Mouse (Mus musculus) embryonic facial prominence, embryonic 10.5 days (tissue): ENCODE measurements around the gene Kcnma1. TPM values are rescaled to one million over a fixed set of nuclear protein-coding genes. Genes with fewer than 3 reads are reported as not detected.

Experiments
- DNase-seq: peaks from one replicate; pipeline ENCODE4 v3.0.0-alpha.2; 2017; ENCODE audit warnings: low spot score
- H3K27ac ChIP-seq: fragments of 300-500 bp; sonication (generic); replicated peaks from 2 replicates; pipeline ENCODE4 v1.5.1; 2016; ENCODE audit warnings: mild to moderate bottlenecking
- H3K27me3 ChIP-seq: fragments of 300-500 bp; sonication (generic); replicated peaks from 2 replicates; pipeline ENCODE4 v1.6.1; 2016; ENCODE audit warnings: low read depth, mild to moderate bottlenecking; ENCODE audit not compliant: poor library complexity, severe bottlenecking
- H3K36me3 ChIP-seq: fragments of 300-500 bp; sonication (generic); replicated peaks from 2 replicates; pipeline ENCODE4 v1.6.1; 2016; ENCODE audit warnings: mild to moderate bottlenecking, moderate library complexity
- H3K4me1 ChIP-seq: fragments of 300-500 bp; sonication (generic); 2 replicates; pipeline ENCODE4 v1.6.1; 2016
- H3K4me3 ChIP-seq: fragments of 300-500 bp; sonication (generic); 2 replicates; pipeline ENCODE4 v1.5.1; 2016; ENCODE audit warnings: mild to moderate bottlenecking, moderate library complexity
- H3K9me3 ChIP-seq: fragments of 300-500 bp; sonication (generic); 2 replicates; pipeline ENCODE4 v1.6.1; 2016; ENCODE audit warnings: mild to moderate bottlenecking
- WGBS: fragments of 180-500 bp; shearing (Covaris S2); methylation state at CpG from one replicate; pipeline ENCODE4 v1.1.7; 2016; 5-methylcytosine and 5-hydroxymethylcytosine counted together
- polyA plus RNA-seq: library from polyadenylated mRNA; unstranded; fragments of >200 nt; fragmentation: Nextera tagmentation; extraction: Ambion mirVana; gene quantifications from 2 replicates; pipeline ENCODE4 v1.2.1, GENCODE M21; 2016

Gene Kcnma1
- polyA plus RNA-seq, 1 experiment from 2014 or later = 0.70 TPM

DNA sequence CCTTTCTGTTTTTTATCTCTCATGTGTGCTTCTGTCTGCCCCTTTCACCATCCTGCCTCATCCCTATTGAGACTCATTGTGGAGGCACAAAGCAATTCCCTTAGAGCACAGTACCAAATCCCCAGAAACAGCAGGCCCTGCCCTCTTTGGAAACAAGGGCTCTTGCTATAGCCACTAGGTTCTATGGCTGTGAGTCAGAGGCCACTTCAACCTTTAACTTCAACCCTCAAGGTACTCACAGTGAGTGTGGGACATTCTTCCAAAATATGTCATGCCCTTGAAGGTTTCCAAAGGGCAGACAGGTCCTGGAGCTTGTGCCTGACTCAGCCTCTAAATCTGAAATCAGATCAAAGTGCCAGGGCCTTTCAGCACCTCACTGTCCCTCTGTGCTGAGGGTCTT, 272.8 kb downstream of the Kcnma1 start:
- Histone ChIP-seq H3K4me1 (no peaks in the 10 kb centered on the region), H3K36me3 (no peaks in the 10 kb centered on the region), H3K27ac (no peak overlapping the region), H3K27me3 (no peaks in the 10 kb centered on the region), H3K4me3 (no peak overlapping the region), H3K9me3 (no peaks in the 10 kb centered on the region)
- no peak for DNase-seq

DNA sequence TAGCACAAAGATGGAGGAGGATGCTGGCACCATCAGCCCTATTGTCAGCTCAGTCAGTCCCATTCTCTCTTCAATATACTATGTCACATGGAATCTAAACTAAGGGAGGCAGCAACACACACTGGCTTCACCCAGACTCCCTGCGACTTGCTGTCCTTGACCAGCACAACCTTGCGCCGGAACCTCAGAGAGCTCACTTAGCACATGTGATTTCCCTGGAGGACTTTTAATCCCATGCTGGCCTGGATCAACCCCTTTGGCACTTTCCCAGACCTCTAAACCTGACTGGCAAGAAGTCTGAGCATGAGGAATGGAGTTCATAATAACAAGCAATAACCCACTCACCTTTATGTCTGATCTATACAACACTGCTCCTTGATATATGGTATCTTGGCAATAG, 280.1 kb downstream of the Kcnma1 start:
- no peak for DNase-seq
- H3K27me3 ChIP-seq = no peaks in the 10 kb centered on the region
- H3K27ac ChIP-seq = no peak overlapping the region
- H3K9me3 ChIP-seq = no peaks in the 10 kb centered on the region
- H3K4me3 ChIP-seq = no peak overlapping the region
- H3K4me1 ChIP-seq = no peaks in the 10 kb centered on the region
- WGBS = 89% methylated on average over 3 of the region's 3 CpGs
- H3K36me3 ChIP-seq = no peaks in the 10 kb centered on the region

DNA sequence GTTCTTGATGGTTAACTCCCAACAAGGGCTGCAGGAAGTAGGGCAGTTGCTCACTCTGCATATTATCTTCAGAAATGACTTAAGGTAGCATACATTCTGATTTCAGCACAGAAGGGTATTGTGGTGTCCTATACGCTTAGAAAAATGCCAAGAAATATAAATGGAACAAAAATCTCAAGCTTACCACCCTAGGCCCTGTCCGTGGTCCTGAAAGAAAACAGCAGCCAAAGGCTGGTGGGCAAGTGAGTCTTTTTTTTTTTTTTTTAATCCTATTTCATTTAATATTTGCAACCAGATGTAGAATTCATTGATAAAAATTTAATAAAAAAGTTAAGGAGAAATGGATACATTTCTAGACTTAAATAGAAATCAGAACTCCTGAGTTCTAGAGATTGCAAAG, 284.9 kb downstream of the Kcnma1 start:
- no peaks in the 10 kb centered on the region for H3K27me3 ChIP-seq
- no peak overlapping the region for H3K4me3 ChIP-seq
- WGBS = 57% methylated on average over 2 of the region's 2 CpGs
- peak; percentile 58 for DNase-seq
- H3K4me1 ChIP-seq = no peaks in the 10 kb centered on the region
- H3K27ac ChIP-seq = no peak overlapping the region
- H3K9me3 ChIP-seq = no peaks in the 10 kb centered on the region
- no peaks in the 10 kb centered on the region for H3K36me3 ChIP-seq

DNA sequence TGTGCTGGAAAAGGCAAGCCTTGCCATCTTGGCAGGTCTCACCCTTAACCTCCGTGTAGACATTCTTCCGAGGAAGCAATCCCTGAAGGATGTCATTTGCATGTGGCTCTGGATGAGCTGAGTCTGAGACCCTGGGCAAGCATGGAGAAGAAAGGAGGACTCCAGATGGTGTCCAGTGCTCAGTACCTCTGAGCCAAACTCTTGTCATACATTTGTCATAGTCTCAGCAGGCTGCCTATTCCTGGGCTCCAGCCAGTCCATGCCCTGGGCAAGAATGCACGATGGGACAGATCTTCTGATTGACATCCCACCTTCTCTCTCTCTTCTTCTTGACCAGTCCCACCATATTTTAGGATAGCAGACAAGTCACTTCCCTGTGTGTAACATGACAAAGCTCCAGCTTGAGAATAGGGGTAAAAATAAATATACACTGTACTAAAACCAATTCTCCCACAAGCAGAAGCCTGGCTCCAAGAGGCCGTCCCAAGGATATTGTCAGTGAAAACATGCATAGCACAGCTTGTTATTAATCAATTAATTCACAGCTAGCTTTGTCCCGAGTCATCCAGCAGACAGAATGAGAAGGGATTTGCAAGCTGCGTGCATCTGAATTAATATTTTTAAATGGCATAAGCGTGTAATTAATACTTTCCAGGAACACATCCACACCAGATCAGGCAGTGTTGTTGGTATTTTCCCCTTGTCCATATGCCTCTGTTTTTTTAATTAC, 290.4 kb downstream of the Kcnma1 start:
- no peaks in the 10 kb centered on the region for H3K36me3 ChIP-seq
- no peak overlapping the region for H3K27ac ChIP-seq
- 77% methylated on average over 7 of the region's 7 CpGs for WGBS
- H3K9me3 ChIP-seq = no peaks in the 10 kb centered on the region
- H3K4me3 ChIP-seq = no peak overlapping the region
- no peaks in the 10 kb centered on the region for H3K27me3 ChIP-seq
- H3K4me1 ChIP-seq = no peaks in the 10 kb centered on the region
- DNase-seq = no peak

DNA sequence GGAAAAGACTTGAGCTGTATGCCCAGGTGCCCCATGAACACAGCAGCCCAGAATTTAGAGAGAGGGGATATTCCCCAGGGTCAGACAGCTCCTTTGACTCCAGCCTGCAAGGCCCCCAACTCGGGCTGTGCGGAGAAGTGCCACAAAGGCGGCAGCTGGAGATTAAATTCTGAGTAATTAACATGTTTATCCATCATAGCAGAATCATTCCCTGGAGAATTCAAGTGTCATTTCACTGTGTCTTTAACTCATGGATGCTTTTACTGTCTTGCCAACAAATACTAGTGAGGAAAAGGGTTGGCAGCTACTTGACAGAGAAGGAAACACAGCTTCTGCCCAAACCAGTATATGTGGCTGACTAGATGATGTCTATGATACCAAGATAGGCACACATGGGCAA, 295.0 kb downstream of the Kcnma1 start:
- Histone ChIP-seq H3K4me3 (no peak overlapping the region), H3K27me3 (no peaks in the 10 kb centered on the region), H3K9me3 (no peaks in the 10 kb centered on the region), H3K4me1 (peaks cover 7% of the 10 kb centered on the region), H3K27ac (no peak overlapping the region), H3K36me3 (no peaks in the 10 kb centered on the region)
- no peak for DNase-seq
- WGBS = 75% methylated on average over 3 of the region's 3 CpGs

DNA sequence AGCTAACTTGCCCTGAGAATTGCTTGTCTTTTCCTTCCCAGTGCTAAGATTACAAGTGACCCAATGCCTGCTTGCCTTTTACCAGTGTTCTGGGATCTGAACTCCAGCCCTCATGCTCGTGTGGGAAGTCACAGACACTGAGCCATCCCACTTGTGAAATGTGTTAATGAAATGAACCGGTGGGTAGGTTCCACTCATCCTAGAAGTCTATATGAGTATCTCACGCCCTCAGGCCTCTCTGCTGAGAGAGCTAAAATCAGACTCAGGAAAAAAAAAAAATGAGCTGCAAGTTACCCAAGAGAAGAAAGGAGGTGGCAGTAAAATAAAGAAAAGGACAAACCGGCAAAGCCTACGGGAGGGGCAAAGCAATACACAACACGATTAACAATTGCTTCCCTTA, 295.6 kb downstream of the Kcnma1 start:
- Histone ChIP-seq H3K9me3 (no peaks in the 10 kb centered on the region), H3K27ac (no peak overlapping the region), H3K4me3 (no peak overlapping the region), H3K27me3 (no peaks in the 10 kb centered on the region), H3K36me3 (no peaks in the 10 kb centered on the region), H3K4me1 (peaks cover 7% of the 10 kb centered on the region)
- DNase-seq = no peak
- 84% methylated on average over 6 of the region's 6 CpGs for WGBS

DNA sequence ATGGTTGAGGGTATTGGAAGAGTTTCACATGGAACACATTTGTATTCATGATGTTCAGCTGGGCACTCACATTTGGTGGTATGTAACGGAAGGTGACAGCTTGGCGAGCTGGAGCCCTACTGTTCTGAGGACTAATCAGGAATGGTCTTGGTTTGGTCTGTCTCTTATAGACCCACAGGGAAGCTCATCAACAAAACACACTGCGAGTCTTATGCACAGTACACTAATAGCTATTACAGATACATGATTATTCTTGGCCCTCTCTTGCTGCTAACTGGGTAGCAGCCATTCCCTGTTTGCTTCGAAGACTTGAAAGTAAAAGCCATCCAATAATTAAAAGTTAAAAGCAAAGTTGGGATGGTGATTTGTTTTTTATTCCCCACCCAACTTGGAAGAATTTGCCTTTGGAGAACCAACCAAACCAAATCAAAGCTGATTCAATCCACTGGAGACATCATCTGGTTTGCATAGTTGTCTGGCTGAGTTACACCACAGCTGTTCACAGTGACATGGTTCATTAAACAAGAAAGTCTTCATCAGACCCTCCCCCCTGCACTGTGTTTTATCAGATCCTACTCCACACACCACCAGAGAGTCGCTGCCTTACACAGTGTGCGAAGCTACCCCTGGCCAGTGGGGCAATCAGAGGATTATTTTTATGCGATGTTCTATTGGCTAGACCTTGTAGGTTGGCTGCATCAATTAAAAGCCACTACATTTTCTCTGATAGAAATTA, 299.7 kb downstream of the Kcnma1 start:
- Histone ChIP-seq H3K4me1 (peaks cover 23% of the 10 kb centered on the region), H3K4me3 (no peak overlapping the region), H3K36me3 (no peaks in the 10 kb centered on the region), H3K27ac (no peak overlapping the region), H3K9me3 (no peaks in the 10 kb centered on the region), H3K27me3 (no peaks in the 10 kb centered on the region)
- WGBS = 80% methylated on average over 7 of the region's 7 CpGs
- DNase-seq = peak; percentile 15

DNA sequence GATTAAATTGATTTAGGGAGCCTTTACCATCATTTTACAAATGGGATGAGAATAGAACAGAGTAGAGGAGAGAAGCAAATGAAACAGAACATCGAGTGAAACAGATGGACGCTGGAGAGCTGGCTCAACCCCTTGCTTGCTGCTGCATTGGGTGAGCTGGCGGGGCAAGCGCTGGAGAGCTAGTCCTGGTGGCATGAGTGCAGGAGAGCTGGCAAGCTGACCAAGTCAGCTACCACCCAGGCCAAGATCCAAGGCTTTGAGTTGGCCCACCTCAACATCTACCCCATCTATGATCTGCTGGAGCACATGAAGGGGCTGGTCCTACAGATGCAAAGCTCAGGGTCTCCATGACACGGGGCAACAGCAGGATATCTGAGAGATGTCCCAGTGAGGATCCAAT, 301.4 kb downstream of the Kcnma1 start:
- 87% methylated on average over 5 of the region's 5 CpGs for WGBS
- H3K4me1 ChIP-seq = peaks cover 23% of the 10 kb centered on the region
- no peak overlapping the region for H3K4me3 ChIP-seq
- no peak for DNase-seq
- H3K36me3 ChIP-seq = no peaks in the 10 kb centered on the region
- no peaks in the 10 kb centered on the region for H3K27me3 ChIP-seq
- no peaks in the 10 kb centered on the region for H3K9me3 ChIP-seq
- H3K27ac ChIP-seq = no peak overlapping the region

DNA sequence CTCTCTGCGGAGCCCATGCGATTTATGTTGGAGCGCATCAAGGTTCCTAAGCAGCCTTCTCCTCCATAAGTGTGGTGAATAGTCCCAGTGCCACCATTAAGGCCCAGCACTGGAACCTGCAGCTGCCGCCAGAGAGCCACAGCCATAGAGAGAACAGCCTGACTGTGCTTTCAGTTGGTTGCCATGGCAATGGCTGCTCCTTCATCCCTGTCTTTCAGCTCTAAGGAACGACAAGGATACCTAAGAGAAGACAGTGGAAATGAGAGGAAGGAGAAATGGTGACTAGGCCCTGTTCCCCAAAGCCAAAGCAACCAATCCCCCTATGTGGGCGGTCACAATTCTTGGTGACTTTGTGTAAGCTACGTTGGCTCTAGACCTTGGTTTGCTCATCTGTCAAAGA, 303.3 kb downstream of the Kcnma1 start:
- Histone ChIP-seq H3K4me3 (no peak overlapping the region), H3K27ac (no peak overlapping the region), H3K36me3 (no peaks in the 10 kb centered on the region), H3K27me3 (no peaks in the 10 kb centered on the region), H3K9me3 (no peaks in the 10 kb centered on the region), H3K4me1 (peaks cover 23% of the 10 kb centered on the region)
- 77% methylated on average over 7 of the region's 7 CpGs for WGBS
- no peak for DNase-seq

DNA sequence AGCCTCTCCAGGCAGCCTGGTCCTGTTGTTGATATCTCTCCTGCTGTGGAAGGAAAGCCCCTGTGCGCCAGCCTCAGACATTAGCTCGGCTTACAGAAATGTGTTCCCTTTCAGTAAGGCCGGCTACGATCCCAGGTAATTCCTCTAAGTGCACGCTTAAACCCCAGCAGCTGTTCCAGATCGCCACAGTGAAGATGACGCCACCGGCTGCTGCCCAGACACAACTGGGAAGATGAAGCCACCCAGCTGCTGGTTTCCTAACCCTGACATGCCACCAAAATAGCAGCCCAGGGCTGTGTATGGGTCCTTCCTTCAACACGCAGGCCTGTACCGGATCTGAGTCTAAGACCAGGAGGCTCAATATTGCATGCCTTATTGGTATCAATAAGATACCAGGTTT, 307.5 kb downstream of the Kcnma1 start:
- H3K9me3 ChIP-seq = no peaks in the 10 kb centered on the region
- 75% methylated on average over 10 of the region's 10 CpGs for WGBS
- no peak overlapping the region for H3K27ac ChIP-seq
- no peak overlapping the region for H3K4me3 ChIP-seq
- H3K27me3 ChIP-seq = no peaks in the 10 kb centered on the region
- no peaks in the 10 kb centered on the region for H3K36me3 ChIP-seq
- peaks cover 9% of the 10 kb centered on the region for H3K4me1 ChIP-seq
- no peak for DNase-seq

DNA sequence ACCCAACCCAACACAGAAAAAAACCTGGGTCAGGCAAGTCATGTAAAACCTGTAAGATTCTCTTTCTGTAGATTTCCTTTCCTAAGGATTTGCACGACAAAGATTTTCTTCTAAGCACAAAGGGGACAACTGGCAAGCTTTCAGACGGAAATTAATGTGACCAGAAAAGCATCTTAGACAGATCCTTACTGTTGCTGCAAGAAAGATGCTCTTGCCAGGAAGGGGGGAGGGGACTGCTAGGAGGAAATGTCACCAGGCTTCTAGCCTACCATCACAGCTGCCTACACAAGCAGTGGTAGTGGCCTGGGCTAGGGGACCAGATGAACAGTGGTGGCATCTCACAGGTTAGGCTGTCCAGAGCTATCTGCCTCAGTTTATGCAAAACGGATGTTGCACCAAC, 308.6 kb downstream of the Kcnma1 start:
- no peaks in the 10 kb centered on the region for H3K4me1 ChIP-seq
- H3K4me3 ChIP-seq = no peak overlapping the region
- WGBS = 61% methylated on average over 3 of the region's 3 CpGs
- no peak for DNase-seq
- H3K27ac ChIP-seq = no peak overlapping the region
- no peaks in the 10 kb centered on the region for H3K9me3 ChIP-seq
- no peaks in the 10 kb centered on the region for H3K27me3 ChIP-seq
- H3K36me3 ChIP-seq = no peaks in the 10 kb centered on the region

DNA sequence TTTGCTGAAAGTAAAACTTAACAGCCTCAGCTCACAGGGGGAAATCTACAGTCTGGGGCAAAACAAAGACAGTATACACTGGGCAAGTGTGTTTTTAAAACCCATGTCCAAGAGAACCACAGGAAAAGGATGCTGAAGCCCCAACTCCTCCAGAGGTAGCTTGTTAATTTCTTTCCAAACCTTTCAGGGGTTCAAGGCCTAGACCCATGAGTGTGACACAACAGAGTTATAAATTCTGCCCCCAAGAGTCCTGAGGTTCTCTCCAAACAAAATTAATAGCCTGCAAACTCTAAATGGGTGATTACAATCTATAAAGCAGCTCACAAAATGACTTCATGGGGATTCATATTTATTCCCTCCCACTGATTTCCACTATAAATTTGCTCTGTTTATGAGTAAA, 310.0 kb downstream of the Kcnma1 start:
- no peaks in the 10 kb centered on the region for H3K9me3 ChIP-seq
- H3K4me3 ChIP-seq = no peak overlapping the region
- H3K36me3 ChIP-seq = no peaks in the 10 kb centered on the region
- H3K27ac ChIP-seq = no peak overlapping the region
- no peaks in the 10 kb centered on the region for H3K4me1 ChIP-seq
- H3K27me3 ChIP-seq = no peaks in the 10 kb centered on the region
- DNase-seq = no peak

DNA sequence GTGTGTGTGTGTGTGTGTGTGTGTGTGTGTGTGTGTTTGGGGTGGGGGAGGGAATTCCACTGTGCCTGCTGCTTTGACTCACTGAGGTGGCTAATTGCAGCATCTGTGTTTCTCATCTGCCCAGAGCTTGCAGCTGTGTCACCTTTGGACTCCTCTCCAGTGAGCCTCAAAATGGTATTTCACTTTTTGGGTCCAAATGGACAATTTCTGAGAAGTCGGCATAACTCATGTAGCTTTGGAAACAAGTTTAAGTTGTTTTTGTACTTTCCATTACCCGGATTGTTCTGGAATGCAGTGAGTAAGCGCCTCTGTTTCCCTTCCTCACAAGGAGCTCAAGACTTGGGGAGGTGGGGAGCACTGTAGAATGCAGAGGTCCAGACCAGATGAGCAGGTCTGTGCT, 317.9 kb downstream of the Kcnma1 start:
- no peaks in the 10 kb centered on the region for H3K27me3 ChIP-seq
- WGBS = 82% methylated on average over 3 of the region's 3 CpGs
- H3K9me3 ChIP-seq = no peaks in the 10 kb centered on the region
- no peaks in the 10 kb centered on the region for H3K36me3 ChIP-seq
- no peak overlapping the region for H3K4me3 ChIP-seq
- no peak overlapping the region for H3K27ac ChIP-seq
- peaks cover 4% of the 10 kb centered on the region; the same call in 1 of the 2 replicates for H3K4me1 ChIP-seq
- no peak for DNase-seq
